Mouse (Mus musculus) cerebellum, adult 9-10 months (tissue): ENCODE data around the gene Aim2.
"Not testable (repeated sequence)": the region's sequence is repeated elsewhere in the genome, so short reads cannot be mapped to it uniquely, and the experiment has no call there.

ENCODE experiments used
- DNase-seq: peaks from one replicate; pipeline ENCODE4 v3.0.0; 2022

Aim2 gene

GRCm38 (mm10) chr1:173350372-173350957 is at the start of gene Aim2:
TSS of gene Aim2 (plus strand) at chr1:173350879.
- DNase-seq = no peak

DNA sequence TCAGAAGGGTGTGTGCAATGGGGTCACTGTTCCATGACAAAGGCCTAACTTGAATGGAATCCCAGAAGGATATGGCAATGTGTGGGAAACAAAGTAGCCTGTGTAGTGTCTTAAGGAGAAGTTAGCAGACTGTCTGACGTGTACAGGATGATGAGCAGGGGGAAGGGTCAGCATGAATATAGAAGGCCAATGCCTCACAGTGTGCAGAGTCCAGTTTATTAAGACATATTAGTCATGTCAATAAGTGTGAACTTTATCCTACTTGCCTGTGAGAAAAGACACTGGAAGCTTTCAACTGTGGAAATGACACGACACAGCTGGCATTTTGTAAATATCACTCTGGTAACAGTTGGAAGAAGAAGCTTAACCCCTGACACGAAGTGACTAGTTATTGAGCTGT is 47.9 kb upstream of the Aim2 start:
- DNase-seq = not testable (repeated sequence)

DNA sequence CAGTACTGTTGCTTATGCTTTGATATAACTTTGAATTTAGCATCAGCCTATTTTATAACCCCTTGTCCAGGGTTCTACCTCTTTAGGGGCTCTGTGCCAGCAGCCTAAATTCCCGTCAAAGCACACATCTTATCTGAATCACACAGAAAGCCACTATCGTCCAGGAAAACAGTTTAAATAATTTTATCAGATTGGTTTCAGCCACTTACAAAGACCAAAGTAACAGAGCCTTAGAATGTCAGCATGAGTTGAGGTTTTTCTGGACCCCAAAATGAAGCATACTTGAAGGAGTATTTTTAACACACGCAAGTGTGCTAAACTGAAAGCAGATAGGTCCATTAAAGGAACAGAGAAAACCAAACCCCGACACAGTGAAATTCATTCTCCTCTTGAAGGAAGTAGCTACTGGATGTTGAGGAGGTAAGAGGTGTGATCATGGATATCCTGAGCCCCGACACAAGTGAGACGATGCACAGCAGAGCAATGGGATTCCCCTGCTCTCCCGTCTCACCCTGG is 37.1 kb upstream of the Aim2 start:
- not testable (repeated sequence) for DNase-seq

- no peak for DNase-seq
These were observed 35.0 kb upstream of the Aim2 start for GRCm38 (mm10) chr1:173315725-173316124.

GRCm38 (mm10) chr1:173317925-173318477 is 32.7 kb upstream of the Aim2 start:
- no peak for DNase-seq

GRCm38 (mm10) chr1:173321593-173322248 is 29.0 kb upstream of the Aim2 start:
- no peak for DNase-seq

GRCm38 (mm10) chr1:173322249-173322627 is 28.4 kb upstream of the Aim2 start:
- DNase-seq = no peak

DNA sequence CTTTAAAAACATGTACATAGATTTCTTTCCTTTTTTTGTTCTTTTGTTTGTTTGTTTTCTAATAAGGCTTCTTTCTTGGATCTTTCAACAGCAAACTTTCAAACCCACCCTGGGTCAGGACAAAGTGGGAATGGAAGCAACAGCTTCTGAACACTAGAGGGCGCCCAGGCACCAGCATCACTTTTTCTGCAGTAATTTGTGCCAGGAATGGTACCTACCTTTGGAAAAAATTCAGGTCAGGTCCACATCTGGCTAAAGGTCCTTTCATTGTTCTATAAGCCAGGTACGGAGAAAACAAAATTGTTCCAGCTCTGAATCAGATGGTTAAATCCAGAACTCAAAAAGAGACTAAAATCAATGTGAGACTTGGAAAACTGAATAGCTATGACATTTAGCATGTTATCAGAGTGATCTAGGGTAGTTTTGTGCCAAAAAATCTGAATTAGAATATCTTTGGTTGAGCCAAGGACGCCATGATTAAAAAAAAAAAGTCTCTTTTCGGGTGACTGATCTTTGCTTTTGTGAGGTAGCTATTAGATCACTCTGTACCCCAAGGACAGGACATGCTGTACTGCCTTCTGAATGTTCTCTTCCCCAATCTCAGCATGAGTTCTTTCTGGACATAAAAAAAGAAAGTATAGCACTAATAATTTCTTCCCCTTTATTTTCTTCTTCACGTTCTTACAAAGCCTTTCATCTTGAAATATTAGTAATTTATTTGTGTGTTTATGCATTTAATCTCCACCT is 26.7 kb upstream of the Aim2 start:
- DNase-seq = peak; percentile 73

- no peak for DNase-seq
These were observed 25.7 kb upstream of the Aim2 start for GRCm38 (mm10) chr1:173324961-173325360.

DNA sequence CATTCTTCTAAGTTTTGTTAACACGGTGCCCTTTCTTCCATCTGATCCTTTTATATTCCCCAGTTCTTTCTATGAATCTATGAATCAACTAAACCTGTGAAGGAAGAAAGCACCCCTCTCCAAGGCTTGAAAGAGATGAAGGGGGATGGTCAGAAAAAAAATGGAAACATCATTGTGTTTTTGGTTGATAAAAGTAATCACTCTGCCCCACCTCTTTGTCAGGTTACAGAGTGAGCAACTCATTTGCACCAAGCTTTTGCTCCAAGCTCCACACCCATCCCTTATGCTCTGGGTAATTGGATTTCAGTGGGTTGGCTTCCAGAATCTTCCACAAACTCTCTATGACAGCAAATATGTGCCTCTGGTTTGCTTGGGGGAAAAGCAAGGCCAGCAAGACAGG is 25.3 kb upstream of the Aim2 start:
- no peak for DNase-seq

DNA sequence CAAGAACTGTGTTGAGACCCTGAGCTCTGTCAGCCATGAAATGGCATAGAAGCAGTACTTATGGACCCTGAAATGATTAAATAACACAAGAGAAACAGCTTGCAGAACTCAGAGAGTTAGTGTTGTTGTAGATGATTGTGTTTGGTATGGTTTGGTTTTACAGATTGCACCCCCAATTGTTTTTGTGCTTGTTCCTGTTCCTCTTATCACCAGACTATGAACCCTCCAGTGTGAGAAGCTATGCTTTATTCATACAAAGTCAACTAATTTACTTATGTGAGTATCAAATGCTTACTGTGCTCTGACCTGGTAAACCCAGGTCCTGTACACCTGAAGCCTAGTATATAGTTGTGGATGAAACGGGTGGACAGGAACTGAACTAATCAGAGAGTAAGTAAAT is 24.1 kb upstream of the Aim2 start:
- DNase-seq = no peak

- no peak for DNase-seq
These were observed 22.2 kb upstream of the Aim2 start for GRCm38 (mm10) chr1:173328446-173328845.

GRCm38 (mm10) chr1:173329185-173329584 is 21.5 kb upstream of the Aim2 start:
- DNase-seq = no peak

DNA sequence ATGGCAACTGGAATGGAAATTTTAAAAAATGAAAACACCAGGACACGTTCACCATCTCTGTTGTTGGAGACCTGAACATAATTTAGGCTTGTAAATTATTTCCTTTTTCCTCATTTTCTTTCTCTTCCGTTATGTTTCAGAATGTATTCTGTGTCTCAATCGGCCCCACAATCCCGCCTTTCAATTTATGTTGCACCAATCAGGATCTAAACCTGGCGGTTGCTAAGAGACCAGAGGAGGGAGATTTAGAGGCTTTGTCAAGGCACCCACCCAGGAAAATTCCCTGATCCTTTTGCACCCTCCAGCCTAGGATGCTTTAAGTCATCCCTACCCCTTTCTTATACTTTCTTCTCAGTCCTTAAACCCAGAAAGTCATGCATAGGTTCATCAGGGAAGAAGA is 20.9 kb upstream of the Aim2 start:
- DNase-seq = no peak

DNA sequence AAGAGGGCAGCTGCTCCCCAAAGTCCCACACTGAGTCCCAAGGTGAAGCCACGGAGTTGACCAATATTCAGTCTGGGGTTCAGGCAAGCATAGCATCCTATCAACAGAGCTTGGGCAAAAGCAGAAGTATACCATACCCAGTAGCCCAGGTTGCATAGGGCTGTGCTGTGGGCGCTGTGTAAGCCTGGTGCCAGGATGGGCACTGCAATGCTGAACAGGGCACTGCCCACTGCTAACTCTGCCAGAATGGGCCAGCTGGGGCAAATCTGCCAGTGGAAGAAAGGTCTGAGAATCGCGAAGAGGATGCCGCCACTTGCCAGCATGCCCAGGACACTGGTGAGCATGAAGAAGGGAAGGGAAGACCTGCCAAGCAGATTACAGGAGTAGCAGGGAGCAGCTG is 18.3 kb upstream of the Aim2 start:
- peak; percentile 41 for DNase-seq

GRCm38 (mm10) chr1:173333312-173334253 is 17.1 kb upstream of the Aim2 start, which contains the start of gene Ackr1:
TSS of gene Ackr1 (minus strand) at chr1:173333750.
- DNase-seq = peak; percentile 35

DNA sequence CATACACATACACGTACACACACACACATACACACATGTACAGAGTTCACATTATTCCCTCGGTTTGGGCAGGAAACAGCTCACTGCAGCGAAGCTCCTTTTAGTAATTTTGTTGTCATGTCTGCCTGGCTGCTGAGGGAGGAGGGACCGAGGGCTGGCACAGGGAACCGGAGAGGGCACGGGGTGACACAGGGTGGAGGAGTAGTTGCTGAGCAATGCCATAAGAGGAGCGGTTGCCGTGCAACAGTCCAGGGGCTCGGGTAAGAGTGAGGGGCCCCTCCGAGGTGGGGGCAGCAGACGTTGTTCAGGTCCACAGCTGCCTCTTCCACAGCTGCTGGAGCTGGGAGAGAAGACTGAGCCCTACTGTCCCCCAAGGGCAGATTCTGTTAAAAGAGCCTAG is 14.8 kb upstream of the Aim2 start:
- peak; percentile 22 for DNase-seq

DNA sequence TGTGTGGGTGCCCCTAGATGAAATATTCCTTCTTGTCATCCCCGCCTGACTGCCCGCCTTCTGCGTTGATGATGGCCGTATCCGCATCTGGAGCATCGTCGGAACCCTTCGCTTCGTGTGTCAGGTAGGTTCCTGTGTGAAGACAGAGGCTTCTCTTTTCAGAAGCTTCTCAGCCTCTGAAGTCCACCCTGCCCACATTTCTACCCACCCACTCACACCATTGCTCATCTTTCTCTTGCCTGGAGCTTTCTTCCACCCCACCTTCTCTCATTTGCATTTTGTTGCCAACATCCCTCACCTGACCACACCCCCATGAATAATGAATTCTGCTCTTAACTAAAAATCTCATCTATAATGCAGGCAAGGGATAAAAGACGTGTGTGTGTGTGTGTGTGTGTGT is 13.7 kb upstream of the Aim2 start:
- peak; percentile 26 for DNase-seq

DNA sequence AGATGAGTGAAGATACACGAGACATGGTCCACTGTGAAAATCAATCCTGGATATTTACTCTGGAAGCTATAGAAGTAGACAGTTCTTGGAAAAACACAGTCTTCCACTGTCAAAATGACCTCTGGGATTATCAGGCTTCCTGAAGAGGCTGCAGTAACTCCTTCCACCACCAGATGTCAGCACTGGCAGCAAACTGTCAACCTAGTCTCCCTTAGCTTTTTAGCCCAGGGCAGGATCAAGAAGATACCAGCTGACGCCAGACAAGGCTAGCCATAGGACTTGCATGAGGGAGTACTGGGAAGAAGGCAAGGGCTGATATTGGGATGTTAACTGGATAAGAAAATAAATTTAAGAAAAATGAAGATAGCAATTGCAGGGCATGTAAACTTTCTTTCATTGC is 11.1 kb upstream of the Aim2 start:
- peak; percentile 87 for DNase-seq

GRCm38 (mm10) chr1:173342425-173342824 is 8.3 kb upstream of the Aim2 start:
- DNase-seq = no peak

DNA sequence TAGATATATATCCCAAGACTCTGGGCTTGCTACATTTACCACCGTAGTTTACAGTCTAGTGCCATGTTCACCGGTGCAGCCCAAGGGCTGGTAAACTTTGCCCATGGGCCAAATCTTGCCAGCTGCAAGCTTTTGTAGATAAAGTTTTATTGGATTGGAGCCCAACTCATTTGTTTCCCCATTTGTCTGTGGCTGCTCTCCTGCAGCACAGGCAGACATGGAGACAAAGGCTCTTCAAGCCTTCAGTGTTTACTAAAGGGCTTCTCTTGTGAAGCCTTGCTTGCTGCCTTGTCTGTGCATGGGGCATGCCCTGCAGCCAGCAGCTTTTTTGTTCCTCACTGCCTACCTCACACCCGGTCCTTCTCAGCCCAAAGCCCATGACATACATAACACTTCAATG is 6.7 kb upstream of the Aim2 start:
- no peak for DNase-seq

DNA sequence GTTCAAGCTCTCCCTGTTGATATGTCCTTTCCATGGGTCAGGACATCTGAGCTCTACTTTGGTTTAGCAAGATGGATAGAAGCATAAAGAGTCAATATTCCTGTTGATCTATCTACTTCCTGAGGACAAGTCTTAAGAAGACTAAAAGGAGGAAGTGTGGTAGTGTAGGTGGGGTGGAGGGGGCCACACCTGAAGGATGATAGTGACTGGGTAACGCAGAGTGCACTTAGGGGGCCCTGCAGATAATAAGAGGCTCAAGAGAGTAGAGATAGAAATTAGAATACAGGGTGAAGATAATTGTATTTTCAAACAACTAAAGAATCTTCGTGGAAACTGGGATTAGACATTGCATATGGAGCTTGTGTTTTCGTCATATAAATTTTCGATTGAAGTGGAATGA is 5.6 kb upstream of the Aim2 start:
- no peak for DNase-seq

- no peak for DNase-seq
These were observed 2.2 kb upstream of the Aim2 start for GRCm38 (mm10) chr1:173348527-173348926.
